Mouse (Mus musculus) small intestine, adult 2 months (tissue): ENCODE measurements around the gene Shroom1.

Experiments
- CTCF ChIP-seq: fragments of 200-500 bp; IDR thresholded peaks from 2 replicates; pipeline ENCODE4 v1.5.1; 2012; ENCODE audit warnings: low read depth, mild to moderate bottlenecking, control low read depth, inconsistent platforms, low read length, moderate library complexity, mixed read lengths; ENCODE audit not compliant: insufficient replicate concordance, insufficient read length; ENCODE audit errors: extremely low read depth
- POLR2A ChIP-seq: fragments of 200-500 bp; IDR thresholded peaks from 2 replicates; pipeline ENCODE4 v1.6.1; 2012; ENCODE audit warnings: low read depth, mild to moderate bottlenecking, control low read depth, inconsistent platforms, low read length, moderate library complexity

DNA sequence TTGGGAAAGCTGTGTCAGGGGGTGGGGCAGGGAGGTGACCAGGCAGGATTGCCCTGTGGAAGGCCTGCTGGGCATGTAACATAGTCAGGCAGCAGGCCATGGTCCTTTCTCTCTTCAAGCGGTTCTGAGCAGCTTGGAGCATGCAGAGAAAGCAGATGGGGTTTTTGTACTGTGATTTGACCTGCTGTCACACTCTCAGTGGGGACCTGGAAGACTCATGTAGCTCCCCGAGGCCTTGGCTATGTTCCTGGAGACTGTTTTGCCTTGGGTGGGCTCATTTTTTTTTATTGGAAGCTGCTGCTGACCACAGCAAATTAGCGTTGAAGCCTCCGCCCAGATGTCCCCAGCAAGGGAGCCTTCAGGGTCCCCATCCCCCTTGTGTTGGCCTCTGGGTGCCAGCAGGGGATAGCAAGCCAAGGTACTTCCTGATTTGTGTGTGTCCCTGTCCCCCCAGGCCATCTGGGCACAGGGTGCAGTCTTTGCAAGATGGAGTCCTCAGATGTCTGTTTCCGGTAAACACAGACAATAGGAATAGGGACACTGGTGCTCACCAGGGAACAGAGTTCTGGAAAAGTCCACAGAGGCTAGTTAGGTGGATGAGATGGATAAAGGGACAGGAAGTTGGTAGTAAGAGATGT, 48.1 kb downstream of the Shroom1 start:
- TF ChIP-seq POLR2A (no peak), CTCF (no peak)
